Mouse (Mus musculus) kidney, adult 2 months (tissue): ENCODE data around the gene Rpl27.

ENCODE experiments used
- CTCF ChIP-seq: fragments of 200-500 bp; conservative IDR thresholded peaks from 2 replicates; pipeline ENCODE4 v1.5.1; 2011; ENCODE audit warnings: low read depth, mild to moderate bottlenecking, control low read depth, low read length, moderate library complexity, mixed read lengths; ENCODE audit not compliant: insufficient read depth, insufficient read length
- POLR2A ChIP-seq: fragments of 200-500 bp; IDR thresholded peaks from one replicate; pipeline ENCODE4 v1.6.1; 2011; ENCODE audit warnings: low read depth, low read length, control low read depth

- TF ChIP-seq POLR2A (peak; percentile 74), CTCF (peak; percentile 80)
Measured at GRCm38 (mm10) chr11:101442127-101442693, at the start of gene Rpl27.
